Mouse (Mus musculus): ENCODE measurements around the gene 1700001O22Rik.

Gene 1700001O22Rik

GRCm38 (mm10) chr2:30803604-30804003 is at the start of gene 1700001O22Rik:
TSS of gene 1700001O22Rik (minus strand) at chr2:30803661.
- no peak for DNase-seq (ENCODE audit: low read depth, low spot score)

- no peak for DNase-seq (ENCODE audit: low read depth, low spot score)
Observed at GRCm38 (mm10) chr2:30852771-30853313, 49.4 kb upstream of the 1700001O22Rik start.

- no peak for DNase-seq (ENCODE audit: low read depth, low spot score)
Observed at GRCm38 (mm10) chr2:30850581-30850980, 47.1 kb upstream of the 1700001O22Rik start.

GRCm38 (mm10) chr2:30848184-30848583 is 44.7 kb upstream of the 1700001O22Rik start:
- DNase-seq (ENCODE audit: low read depth, low spot score): no peak

GRCm38 (mm10) chr2:30846723-30847122 is 43.3 kb upstream of the 1700001O22Rik start:
- no peak for DNase-seq (ENCODE audit: low read depth, low spot score)

GRCm38 (mm10) chr2:30846236-30846635 is 42.8 kb upstream of the 1700001O22Rik start:
- no peak for DNase-seq (ENCODE audit: low read depth, low spot score)

GRCm38 (mm10) chr2:30845152-30846070 is 42.0 kb upstream of the 1700001O22Rik start:
- DNase-seq (ENCODE audit: low read depth, low spot score): no peak

GRCm38 (mm10) chr2:30842615-30843014 is 39.2 kb upstream of the 1700001O22Rik start:
- DNase-seq (ENCODE audit: low read depth, low spot score): no peak

- DNase-seq (ENCODE audit: low read depth, low spot score): no peak
Observed at GRCm38 (mm10) chr2:30836238-30836990, 33.0 kb upstream of the 1700001O22Rik start.

- DNase-seq (ENCODE audit: low read depth, low spot score): no peak
Observed at GRCm38 (mm10) chr2:30834373-30835022, 31.0 kb upstream of the 1700001O22Rik start, which contains the start of gene Prrx2. TSS of gene Prrx2 (plus strand) at chr2:30834972.

GRCm38 (mm10) chr2:30833644-30834043 is 30.2 kb upstream of the 1700001O22Rik start:
- no peak for DNase-seq (ENCODE audit: low read depth, low spot score)

GRCm38 (mm10) chr2:30830283-30830795 is 26.9 kb upstream of the 1700001O22Rik start, which contains the start of gene Asb6:
TSS of gene Asb6 (minus strand) at chr2:30830333.
- no peak for DNase-seq (ENCODE audit: low read depth, low spot score)

- peak; percentile 60 for DNase-seq (ENCODE audit: low read depth, low spot score)
Observed at GRCm38 (mm10) chr2:30829315-30829714, 25.9 kb upstream of the 1700001O22Rik start.

- peak; percentile 94 for DNase-seq (ENCODE audit: low read depth, low spot score)
Observed at GRCm38 (mm10) chr2:30827749-30828475, 24.5 kb upstream of the 1700001O22Rik start.

- peak; percentile 86 for DNase-seq (ENCODE audit: low read depth, low spot score)
Observed at GRCm38 (mm10) chr2:30826825-30827748, 23.6 kb upstream of the 1700001O22Rik start.

GRCm38 (mm10) chr2:30823385-30824153 is 20.1 kb upstream of the 1700001O22Rik start:
- peak; percentile 12 for DNase-seq (ENCODE audit: low read depth, low spot score)

- no peak for DNase-seq (ENCODE audit: low read depth, low spot score)
Observed at GRCm38 (mm10) chr2:30822460-30822859, 19.0 kb upstream of the 1700001O22Rik start.

- no peak for DNase-seq (ENCODE audit: low read depth, low spot score)
Observed at GRCm38 (mm10) chr2:30821073-30821472, 17.6 kb upstream of the 1700001O22Rik start.

- DNase-seq (ENCODE audit: low read depth, low spot score): no peak
Observed at GRCm38 (mm10) chr2:30819873-30820272, 16.4 kb upstream of the 1700001O22Rik start.

Data from CD4-positive helper T cell, adult 2 months (primary cell).